Mouse (Mus musculus) brain, adult 2 months (tissue): ENCODE results near the gene Pde2a.

Experiments
- DNase-seq: peaks from one replicate; pipeline ENCODE4 v3.0.0; 2011; ENCODE audit warnings: low read depth, low spot score

The Pde2a gene

DNA sequence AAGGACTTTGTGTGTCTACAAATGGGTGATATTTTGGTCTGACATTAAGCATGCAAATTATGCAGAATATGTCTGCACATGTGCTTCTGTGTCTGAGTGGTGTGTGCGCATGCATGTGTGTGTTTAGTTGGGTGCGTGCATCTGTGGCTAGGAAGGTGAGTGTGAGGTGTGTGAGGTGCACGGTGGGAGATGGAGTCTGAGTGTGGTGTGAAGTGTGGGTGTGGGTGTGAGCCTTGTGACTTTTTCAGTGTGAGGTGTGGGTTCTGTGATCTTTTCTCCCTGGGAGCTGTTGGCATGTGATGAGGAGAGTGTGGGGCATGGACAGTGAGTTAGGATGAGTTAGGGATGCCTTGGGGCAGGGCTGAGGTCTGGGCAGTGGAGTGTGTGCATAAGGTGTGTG is 31.8 kb downstream of the Pde2a start:
- peak; percentile 39 for DNase-seq

- DNase-seq: no peak
These were observed 32.2 kb downstream of the Pde2a start for GRCm38 (mm10) chr7:101453725-101454124.

DNA sequence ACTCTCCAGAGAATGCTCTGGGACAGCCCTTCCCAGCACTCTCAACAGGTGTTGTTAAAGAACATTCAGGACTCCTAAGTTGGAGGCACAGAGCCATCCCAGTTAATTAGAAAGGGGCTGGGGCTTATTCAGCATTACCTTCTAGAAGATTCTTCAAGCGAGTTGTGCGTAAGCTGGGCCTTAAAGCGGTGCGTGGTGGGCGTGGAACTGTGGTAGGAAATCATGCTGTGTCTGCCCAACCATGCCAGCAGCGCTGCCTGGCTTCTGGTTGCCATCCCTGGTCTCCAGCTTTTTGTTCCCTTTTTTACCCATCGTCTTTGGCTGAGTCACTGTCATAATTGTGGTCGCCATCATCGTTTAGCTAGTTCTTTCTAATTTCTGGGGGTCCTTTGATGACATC is 33.0 kb downstream of the Pde2a start:
- peak; percentile 62 for DNase-seq

DNA sequence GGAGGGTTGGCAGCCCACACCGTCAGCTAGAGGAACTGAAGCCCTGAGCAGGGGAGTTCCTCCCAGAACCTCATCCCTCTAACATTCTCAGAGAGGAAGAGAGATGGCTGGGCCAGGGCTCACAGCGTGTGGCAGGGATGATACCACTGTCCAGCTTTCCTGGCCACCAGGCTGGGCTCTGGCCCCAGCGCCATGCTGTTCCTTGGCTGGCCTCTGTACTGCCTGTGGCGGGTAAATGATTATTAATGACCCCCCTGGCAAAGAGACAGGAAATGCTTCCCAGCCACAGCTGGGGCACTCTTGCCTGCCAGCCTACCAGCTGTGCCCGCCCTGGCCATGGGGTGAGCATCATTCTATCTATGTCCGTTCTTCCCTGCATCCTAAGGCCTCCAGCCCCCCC is 33.6 kb downstream of the Pde2a start:
- DNase-seq: peak; percentile 40

GRCm38 (mm10) chr7:101456318-101456717 is 34.8 kb downstream of the Pde2a start:
- no peak for DNase-seq

DNA sequence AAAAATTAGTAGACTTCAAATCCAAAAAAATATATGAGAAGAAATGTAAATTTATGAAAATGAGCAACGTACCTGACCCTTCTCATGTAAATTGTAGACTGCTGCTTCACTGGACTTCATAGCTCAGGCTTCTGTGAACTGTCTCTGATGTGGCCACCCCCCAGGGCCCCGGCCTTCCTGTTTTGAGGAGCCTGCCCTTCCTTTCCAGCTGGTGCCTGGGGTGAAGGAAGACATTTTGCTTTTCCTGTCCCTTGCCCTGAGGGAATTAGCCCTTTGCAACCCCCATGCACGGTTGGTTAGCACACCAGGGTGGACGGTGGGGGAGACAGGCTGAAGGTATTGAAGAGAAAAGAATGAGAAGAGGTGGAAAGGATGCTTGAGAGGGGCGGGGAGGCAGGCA is 35.3 kb downstream of the Pde2a start:
- DNase-seq: no peak

DNA sequence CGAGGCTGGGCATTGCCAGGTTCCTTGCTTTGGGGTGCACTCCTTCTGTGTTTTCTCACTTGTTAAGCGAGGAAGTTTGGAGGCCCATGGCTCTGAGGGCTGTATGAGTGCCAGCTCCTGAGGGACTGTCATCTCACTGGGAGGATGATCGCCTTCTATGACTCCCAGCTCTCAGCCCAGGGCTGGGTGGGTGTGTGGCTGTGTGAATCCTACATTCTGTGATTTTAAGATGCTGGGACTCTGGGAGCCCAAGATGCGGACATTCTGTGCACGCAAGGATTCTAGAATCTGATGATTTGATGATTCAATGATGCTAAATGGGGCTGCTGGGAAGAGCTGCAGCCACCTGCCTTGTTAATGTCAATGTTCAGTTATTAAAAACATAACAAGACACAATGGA is 35.8 kb downstream of the Pde2a start:
- DNase-seq: peak; percentile 83

DNA sequence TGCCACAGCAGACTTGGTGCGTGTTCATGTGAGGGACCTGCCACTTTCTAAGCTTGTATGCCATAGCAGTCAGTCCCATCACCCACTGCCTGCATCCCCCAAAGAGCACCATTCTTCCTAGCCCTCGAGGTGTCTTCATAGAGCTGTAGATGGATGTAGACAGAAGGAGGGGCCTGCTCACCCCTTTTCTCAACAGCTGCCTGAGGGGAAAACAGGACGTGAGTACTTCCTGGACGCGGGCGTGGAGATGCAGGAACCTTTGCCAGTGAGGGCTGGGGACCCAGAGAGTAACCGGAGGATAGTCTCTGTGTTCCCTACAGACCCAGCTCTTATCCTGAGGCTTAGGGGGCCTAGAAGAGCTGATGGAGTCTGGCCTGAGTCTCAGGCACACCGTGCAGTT is 36.3 kb downstream of the Pde2a start:
- DNase-seq: no peak

GRCm38 (mm10) chr7:101458278-101458781 is 36.8 kb downstream of the Pde2a start:
- no peak for DNase-seq

- no peak for DNase-seq
These were observed 37.9 kb downstream of the Pde2a start for GRCm38 (mm10) chr7:101459305-101459813.

DNA sequence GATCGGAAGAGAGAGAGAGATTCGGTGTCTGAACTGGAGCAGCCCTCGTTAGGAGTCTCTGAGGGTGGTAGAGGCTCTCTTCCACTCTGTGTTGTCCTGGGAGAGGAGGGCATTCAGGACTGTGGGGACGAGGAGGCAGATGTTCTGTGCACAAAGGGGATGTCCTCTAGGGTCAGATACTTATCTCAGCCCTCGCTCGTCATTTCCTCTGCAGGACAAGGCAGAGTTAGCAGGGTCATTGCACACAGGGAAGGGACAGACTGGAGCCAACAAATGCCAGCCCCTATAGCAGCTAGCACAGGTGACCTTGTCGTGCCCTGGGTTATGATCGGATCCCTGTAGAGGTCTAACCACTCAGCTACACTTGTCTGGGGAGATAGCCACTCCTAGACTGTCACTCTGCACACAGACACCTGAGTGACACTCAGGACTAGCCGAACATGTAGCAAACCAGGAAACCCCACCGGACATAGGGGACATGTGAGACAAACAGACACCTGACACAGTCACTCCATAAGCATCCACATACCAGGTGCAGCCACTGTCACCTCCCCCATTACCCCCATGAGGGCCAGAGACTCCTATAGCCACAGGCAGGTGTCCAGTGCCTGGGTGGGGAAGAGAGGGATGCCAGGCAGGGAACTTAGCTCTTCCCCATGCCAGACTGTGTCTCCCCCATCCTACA is 38.6 kb downstream of the Pde2a start:
- DNase-seq: no peak

- DNase-seq: peak; percentile 76
These were observed 39.1 kb downstream of the Pde2a start for GRCm38 (mm10) chr7:101460608-101460957.

DNA sequence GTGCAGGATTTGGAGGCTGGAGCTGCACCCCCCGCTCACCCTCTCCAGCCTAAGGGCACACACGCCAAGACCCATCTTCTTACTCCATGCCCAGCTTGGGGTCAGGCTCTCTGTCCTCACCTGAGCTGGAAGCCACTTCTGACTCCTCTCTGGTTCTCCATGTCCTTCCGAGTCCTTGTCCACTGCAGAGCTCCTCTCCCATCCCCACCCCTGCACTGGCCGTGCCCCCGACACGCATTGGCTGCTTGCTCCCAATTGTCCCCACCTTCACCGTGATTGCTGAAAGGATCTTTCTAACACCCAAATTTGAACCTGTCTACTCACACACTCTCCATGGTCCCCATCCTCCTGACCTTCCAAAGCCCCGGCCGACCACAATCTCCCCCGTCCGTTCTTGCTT is 40.1 kb downstream of the Pde2a start:
- DNase-seq: no peak

- DNase-seq: peak; percentile 81
These were observed 41.0 kb downstream of the Pde2a start for GRCm38 (mm10) chr7:101462327-101463068.

DNA sequence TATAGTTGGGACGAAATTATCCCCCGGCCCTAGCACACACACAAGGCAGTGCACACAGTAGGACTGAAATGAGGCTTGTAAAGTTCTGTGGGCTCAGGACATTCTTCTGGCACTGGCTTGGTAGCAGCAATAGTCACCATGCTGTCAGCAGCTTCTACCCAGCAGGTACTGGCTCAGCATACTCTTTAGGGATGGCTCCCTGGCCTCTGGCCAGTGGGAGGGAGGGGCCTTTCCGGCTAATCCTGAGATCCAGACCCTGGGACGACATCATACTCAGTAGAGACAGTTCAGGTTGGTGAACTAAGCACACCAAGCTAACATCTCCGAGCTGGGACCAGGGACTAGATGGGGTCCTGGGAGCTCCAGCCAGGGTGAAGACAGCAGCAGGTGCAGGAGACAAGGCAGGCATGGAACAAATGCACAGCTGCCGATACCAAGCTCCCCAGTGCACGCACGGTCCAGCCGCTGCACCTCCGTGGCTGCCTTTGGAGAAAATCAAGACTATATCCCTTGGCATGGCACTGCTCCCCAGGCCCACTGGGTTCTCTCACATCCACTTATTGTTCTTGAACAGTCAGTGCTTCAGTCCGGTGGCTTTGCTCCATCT is 42.3 kb downstream of the Pde2a start:
- no peak for DNase-seq

- DNase-seq: no peak
These were observed 43.4 kb downstream of the Pde2a start for GRCm38 (mm10) chr7:101464927-101465326.

DNA sequence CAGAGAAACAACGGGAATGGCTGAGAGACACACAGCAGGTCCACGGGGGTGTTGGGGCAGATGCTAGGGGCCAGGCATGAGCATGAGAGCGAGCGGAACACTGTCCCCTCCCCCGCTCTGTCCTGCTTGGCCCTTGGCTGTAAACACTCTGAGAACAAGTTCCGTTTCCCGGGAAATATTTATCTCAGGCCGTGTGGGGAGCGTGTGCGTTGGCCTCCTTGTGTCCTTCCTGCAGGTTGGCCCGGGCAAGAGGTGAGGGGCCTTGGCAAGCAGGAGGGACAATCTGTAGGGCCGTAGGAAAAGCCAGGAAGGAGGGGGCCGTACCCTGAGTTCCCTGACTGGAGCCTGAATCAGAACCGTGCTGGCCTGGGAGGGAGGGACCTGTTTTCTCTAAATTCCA is 43.9 kb downstream of the Pde2a start:
- no peak for DNase-seq

- no peak for DNase-seq
These were observed 44.5 kb downstream of the Pde2a start for GRCm38 (mm10) chr7:101465850-101466580.

- DNase-seq: peak; percentile 79
These were observed 45.1 kb downstream of the Pde2a start for GRCm38 (mm10) chr7:101466581-101467081.

DNA sequence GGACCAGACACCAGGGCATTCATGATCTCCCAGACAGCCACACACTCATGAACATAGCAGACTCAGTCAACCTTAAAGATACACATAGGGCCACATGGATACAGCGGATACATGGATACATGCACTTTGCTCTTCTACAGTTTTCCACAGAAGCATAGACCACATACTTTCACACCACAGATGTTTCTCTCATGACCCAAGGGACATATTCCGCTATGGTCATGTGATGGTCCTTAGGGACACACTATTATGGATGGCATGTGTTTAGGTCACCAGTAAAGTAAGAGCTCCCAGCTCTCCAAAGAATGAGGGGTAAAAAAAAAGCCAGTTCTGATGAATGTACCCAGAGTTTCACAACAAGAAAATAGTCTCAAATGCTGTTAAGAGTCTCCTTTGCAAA is 49.9 kb downstream of the Pde2a start:
- DNase-seq: no peak

GRCm38 (mm10) chr7:101471968-101472480 is 50.5 kb downstream of the Pde2a start:
- peak; percentile 67 for DNase-seq
